16 mouse cellular contexts compared by ENCODE assay signal in genomic region chr6:146632403-146632802, GRCm38 (mm10). TPM values are rescaled to one million over a fixed set of nuclear protein-coding genes. Genes with fewer than 3 reads are reported as not detected.
DNase-seq lines count a peak whose midpoint lies in the region; ATAC-seq lines count a peak whose summit lies in the region.
"Had no signal": no experiment of that assay in that cellular context is flagged by ENCODE, and none has a peak within 500 bp of the region (broad histone marks: within the 10 kb centered on the region; RNA-seq: fewer than 3 reads in every experiment).

No protein-coding gene starts in this region.

- H3K27ac ChIP-seq in heart, embryonic 13.5 days (replicated peaks) = 0 out of 2 replicates have a peak overlapping the region, but pooled peaks have one; percentile 9
- H3K27ac ChIP-seq in liver, embryonic 12.5 days = peak overlapping the region; percentile 95
- H3K27ac ChIP-seq: hindbrain, postnatal 0 days; limb, embryonic 15.5 days; midbrain, embryonic 13.5 days had no signal

- no peaks in the 10 kb centered on the region for H3K9me3 ChIP-seq in heart, embryonic 13.5 days
- H3K9me3 ChIP-seq in megakaryocyte, embryonic 14.5 days = no peaks in the 10 kb centered on the region
- no peaks in the 10 kb centered on the region for H3K9me3 ChIP-seq in liver, embryonic 12.5 days (replicated peaks)
- H3K9me3 ChIP-seq: forebrain, embryonic 15.5 days; limb, embryonic 15.5 days; midbrain, embryonic 13.5 days had no signal

- intact Hi-C loops in heart, postnatal 14 days (cut with DNase I) = loop anchor here (5.0 kb wide), 1 partner anchor 130 kb away; the partner anchor contains the start of gene Itpr2

- DNase-seq in heart, postnatal 14 days = no peak
- no peak for DNase-seq in spleen, postnatal 10 days (ENCODE audit: low spot score in 2 of 2)
- DNase-seq in B cell, adult 2 months = no peak
- DNase-seq: adrenal gland, postnatal 14 days; kidney, adult 9 months; lung, postnatal 4 days; thymus, adult 18-20 months had no signal

- H3K27me3 ChIP-seq in heart, embryonic 13.5 days (replicated peaks) = no peaks in the 10 kb centered on the region
- no peaks in the 10 kb centered on the region for H3K27me3 ChIP-seq in megakaryocyte, embryonic 14.5 days (replicated peaks)
- H3K27me3 ChIP-seq in liver, embryonic 12.5 days (replicated peaks) = no peaks in the 10 kb centered on the region
- H3K27me3 ChIP-seq: forebrain, embryonic 15.5 days; limb, embryonic 15.5 days; midbrain, embryonic 13.5 days had no signal

- H3K4me1 ChIP-seq in heart, embryonic 13.5 days = peaks cover 40% of the 10 kb centered on the region
- peaks cover 55% of the 10 kb centered on the region for H3K4me1 ChIP-seq in megakaryocyte, embryonic 14.5 days
- H3K4me1 ChIP-seq in liver, embryonic 12.5 days = peaks cover 59% of the 10 kb centered on the region

- H3K4me3 ChIP-seq in heart, embryonic 13.5 days = no peak overlapping the region
- H3K4me3 ChIP-seq in megakaryocyte, embryonic 14.5 days (replicated peaks) = peak overlapping the region; percentile 97
- H3K4me3 ChIP-seq in liver, embryonic 12.5 days = peak overlapping the region; percentile 84

- H3K36me3 ChIP-seq in heart, embryonic 13.5 days = no peaks in the 10 kb centered on the region
- peaks cover 25% of the 10 kb centered on the region for H3K36me3 ChIP-seq in megakaryocyte, embryonic 14.5 days (replicated peaks; ENCODE audit: low read length)
- H3K36me3 ChIP-seq in liver, embryonic 12.5 days = peaks cover 6% of the 10 kb centered on the region; the same call in 1 of the 2 replicates
- H3K36me3 ChIP-seq: forebrain, embryonic 15.5 days; limb, embryonic 15.5 days; midbrain, embryonic 13.5 days had no signal

- ATAC-seq in heart, embryonic 13.5 days (ENCODE audit: extremely low read depth, insufficient number of reproducible peaks, low FRiP score, low TSS enrichment) = no peak
- ATAC-seq in megakaryocyte, adult 5-6 weeks (ENCODE audit: poor library complexity, severe bottlenecking) = no peak
- ATAC-seq in liver, embryonic 12.5 days = no peak
- ATAC-seq: CD4-positive, CD25-positive, alpha-beta regulatory T cell, adult 4 months; hindbrain, postnatal 0 days; midbrain, embryonic 13.5 days had no signal

- peak overlapping the region; percentile 89 for H3K9ac ChIP-seq in heart, embryonic 13.5 days
- H3K9ac ChIP-seq in liver, embryonic 12.5 days = peak overlapping the region; percentile 95
- H3K9ac ChIP-seq: limb, embryonic 15.5 days had no signal

- peak overlapping the region; percentile 74 for H3K4me2 ChIP-seq in heart, embryonic 13.5 days
- peak overlapping the region; percentile 82 for H3K4me2 ChIP-seq in liver, embryonic 12.5 days

- WGBS in heart, embryonic 13.5 days = 71% methylated on average over 9 of the region's 9 CpGs
- 62% methylated on average over 9 of the region's 9 CpGs for WGBS in liver, embryonic 12.5 days (ENCODE audit: insufficient replicate concordance)

RNA-seq across cellular contexts. Expression of gene Med21, which starts 9.9 kb away (rescaled TPM):
- 139 and 155 TPM in 2 replicates for polyA plus RNA-seq in heart, embryonic 13.5 days (2015; fragmentation: Nextera tagmentation; extraction: Ambion mirVana)
- 10 to 100 TPM; 51.3 to 55.2 TPM for total RNA-seq in heart, postnatal 14 days (2021)
- polyA plus RNA-seq in megakaryocyte, embryonic 14.5 days (2012; ENCODE audit: insufficient read depth, low replicate concordance) = 4.1 TPM in 1 of 2 replicates, not detected in the other
- total RNA-seq in megakaryocyte, adult 5-6 weeks (2015) = 96.7 and 109 TPM in 2 replicates
- total RNA-seq in megakaryocyte, adult 5-6 weeks (2017) = 76.2 and 82.8 TPM in 2 replicates
- 72.8 and 77.8 TPM in 2 replicates for polyA plus RNA-seq in liver, embryonic 12.5 days (2016; fragmentation: Nextera tagmentation; extraction: Ambion mirVana)

RNA-seq across cellular contexts. Expression of gene Tm7sf3, which starts 10.2 kb away (rescaled TPM):
- polyA plus RNA-seq in heart, embryonic 13.5 days (2015; fragmentation: Nextera tagmentation; extraction: Ambion mirVana) = 36.4 and 38.9 TPM in 2 replicates
- 10 to 100 TPM; 18.1 to 19.9 TPM for total RNA-seq in heart, postnatal 14 days (2021)
- 11.0 and 20.2 TPM in 2 replicates for polyA plus RNA-seq in megakaryocyte, embryonic 14.5 days (2012; ENCODE audit: insufficient read depth, low replicate concordance)
- 27.8 and 31.6 TPM in 2 replicates for total RNA-seq in megakaryocyte, adult 5-6 weeks (2015)
- 40.3 and 40.4 TPM in 2 replicates for total RNA-seq in megakaryocyte, adult 5-6 weeks (2017)
- 40.5 TPM in 2 replicates for polyA plus RNA-seq in liver, embryonic 12.5 days (2016; fragmentation: Nextera tagmentation; extraction: Ambion mirVana)

RNA-seq across cellular contexts. Expression of gene Ints13, which starts 54.8 kb away (rescaled TPM):
- polyA plus RNA-seq in heart, embryonic 13.5 days (2015; fragmentation: Nextera tagmentation; extraction: Ambion mirVana) = 43.4 and 50.9 TPM in 2 replicates
- 10 to 100 TPM; 20.7 to 24.2 TPM for total RNA-seq in heart, postnatal 14 days (2021)
- 2.1 and 44.0 TPM in 2 replicates for polyA plus RNA-seq in megakaryocyte, embryonic 14.5 days (2012; ENCODE audit: insufficient read depth, low replicate concordance)
- 59.9 and 80.9 TPM in 2 replicates for total RNA-seq in megakaryocyte, adult 5-6 weeks (2015)
- 87.4 and 91.5 TPM in 2 replicates for total RNA-seq in megakaryocyte, adult 5-6 weeks (2017)
- polyA plus RNA-seq in liver, embryonic 12.5 days (2016; fragmentation: Nextera tagmentation; extraction: Ambion mirVana) = 50.9 and 52.2 TPM in 2 replicates

RNA-seq across cellular contexts. Expression of gene Fgfr1op2, which starts 55.4 kb away (rescaled TPM):
- polyA plus RNA-seq in heart, embryonic 13.5 days (2015; fragmentation: Nextera tagmentation; extraction: Ambion mirVana) = 79.8 and 86.3 TPM in 2 replicates
- 10 to 100 TPM; 56.4 to 61.4 TPM for total RNA-seq in heart, postnatal 14 days (2021)
- polyA plus RNA-seq in megakaryocyte, embryonic 14.5 days (2012; ENCODE audit: insufficient read depth, low replicate concordance) = 87.4 and 151 TPM in 2 replicates
- 166 and 167 TPM in 2 replicates for total RNA-seq in megakaryocyte, adult 5-6 weeks (2015)
- 149 and 186 TPM in 2 replicates for total RNA-seq in megakaryocyte, adult 5-6 weeks (2017)
- 103 and 107 TPM in 2 replicates for polyA plus RNA-seq in liver, embryonic 12.5 days (2016; fragmentation: Nextera tagmentation; extraction: Ambion mirVana)

Comparison
In these comparisons a context has a peak if more than half of its experiments do, and no peak if none do; other contexts are left out.
1. RNA of gene Med21, which starts 9.9 kb away (polyA plus RNA-seq): 139 to 155 TPM in heart, embryonic 13.5 days and 72.8 to 77.8 TPM in liver, embryonic 12.5 days; 4.1 TPM in megakaryocyte, embryonic 14.5 days; every median in the first group is over 10 times any median in the second.